Mouse (Mus musculus): ENCODE results near the gene Pbld2. TPM values are rescaled to one million over a fixed set of nuclear protein-coding genes. Genes with fewer than 3 reads are reported as not detected.

Gene Pbld2
- total RNA-seq, 4 experiments from 2014 or later: 2.0 to 3.5 (median 2.6) TPM

DNA sequence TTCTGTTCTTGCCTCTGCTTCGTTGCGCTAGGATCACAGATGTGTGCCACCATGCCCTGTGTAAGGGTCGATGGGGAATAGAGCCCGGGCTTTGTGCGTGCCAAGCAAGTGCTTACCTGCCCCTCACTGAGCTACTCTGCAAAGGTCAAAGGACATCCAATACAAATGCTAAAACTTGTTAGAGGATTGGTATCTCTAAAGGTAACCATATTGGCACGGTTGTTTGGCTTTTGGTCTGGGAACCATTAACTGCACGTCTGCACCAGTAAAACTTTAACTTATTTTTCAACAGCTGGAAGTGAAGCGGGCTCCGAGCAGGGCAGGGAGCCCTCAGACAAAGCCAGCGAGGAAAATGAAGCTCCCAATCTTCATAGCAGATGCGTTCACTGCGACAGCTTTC is 37.2 kb downstream of the Pbld2 start:
- no peak for DNase-seq (ENCODE audit: low spot score in 2 of 2)

- no peak for DNase-seq (ENCODE audit: low spot score in 2 of 2)
These were observed 38.6 kb downstream of the Pbld2 start for GRCm38 (mm10) chr10:63062696-63063095.

- no peak for DNase-seq (ENCODE audit: low spot score in 2 of 2)
These were observed 39.2 kb downstream of the Pbld2 start for GRCm38 (mm10) chr10:63063365-63063764.

GRCm38 (mm10) chr10:63064516-63064915 is 40.4 kb downstream of the Pbld2 start:
- DNase-seq (ENCODE audit: low spot score in 2 of 2): no peak

- DNase-seq (ENCODE audit: low spot score in 2 of 2): no peak
These were observed 41.4 kb downstream of the Pbld2 start for GRCm38 (mm10) chr10:63065561-63065960.

- DNase-seq (ENCODE audit: low spot score in 2 of 2): peak; percentile 67 to 73
These were observed 41.9 kb downstream of the Pbld2 start for GRCm38 (mm10) chr10:63065988-63066387.

DNA sequence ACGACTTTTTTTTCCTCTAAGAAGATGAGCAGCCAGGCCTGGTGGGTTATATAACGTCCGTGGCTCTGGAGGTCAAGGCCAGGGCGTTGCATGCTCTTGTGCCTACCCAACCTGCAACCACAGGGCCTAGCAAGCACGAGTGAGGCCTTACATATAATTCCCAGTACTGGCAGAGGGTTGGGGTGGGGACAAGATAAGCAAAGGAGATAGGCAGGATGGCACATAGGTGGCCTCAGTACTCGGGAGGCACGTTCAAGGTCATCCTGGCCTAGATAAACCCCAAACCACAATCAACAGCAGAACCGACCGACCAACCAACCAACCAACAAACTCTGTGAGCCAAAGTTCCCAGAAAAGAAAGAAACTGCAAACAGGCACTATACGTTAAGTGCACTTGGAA is 62.2 kb downstream of the Pbld2 start:
- DNase-seq (ENCODE audit: low spot score in 2 of 2): no peak

- DNase-seq (ENCODE audit: low spot score in 2 of 2): no peak
These were observed 65.1 kb downstream of the Pbld2 start for GRCm38 (mm10) chr10:63089103-63089757.

DNA sequence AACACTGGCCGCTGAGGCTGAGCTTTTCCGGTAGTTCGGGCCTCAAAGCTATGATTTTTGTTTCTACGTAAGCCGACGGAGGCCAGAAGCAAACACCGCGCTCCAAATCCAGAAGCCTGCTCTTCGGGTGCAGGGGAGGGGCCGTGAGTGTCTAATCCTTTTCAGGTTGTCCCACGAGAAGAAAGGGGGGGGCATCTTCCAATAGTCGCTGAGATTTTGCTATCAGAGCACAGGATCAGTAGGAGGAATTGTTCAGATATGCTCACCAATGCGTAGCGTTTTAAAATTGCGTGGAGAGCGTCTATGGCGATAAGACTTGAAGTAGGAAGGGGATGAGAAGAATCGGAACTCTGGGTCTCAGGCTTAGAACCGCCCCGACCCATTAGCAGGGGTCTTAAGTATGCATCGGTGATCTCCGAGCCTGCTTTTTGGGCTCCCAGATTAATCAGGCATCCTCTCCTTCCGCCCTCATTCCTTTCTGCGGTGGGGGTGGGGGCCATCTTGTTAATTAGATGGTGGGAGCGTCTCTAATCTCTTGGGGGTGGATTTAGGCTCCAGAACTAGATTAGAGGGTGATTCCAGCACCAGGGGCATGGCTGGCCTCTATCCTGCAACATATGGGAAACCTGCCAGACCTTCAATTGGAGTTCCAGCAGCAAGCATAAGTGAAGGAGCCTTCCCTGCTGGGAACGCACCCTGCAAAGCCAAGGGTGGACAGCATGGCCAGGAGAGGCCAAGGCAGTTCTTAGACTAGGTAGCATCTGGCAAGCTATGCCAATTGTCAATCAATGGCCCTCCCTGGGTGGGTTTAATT is 65.8 kb downstream of the Pbld2 start:
- DNase-seq (ENCODE audit: low spot score in 2 of 2): no peak

DNA sequence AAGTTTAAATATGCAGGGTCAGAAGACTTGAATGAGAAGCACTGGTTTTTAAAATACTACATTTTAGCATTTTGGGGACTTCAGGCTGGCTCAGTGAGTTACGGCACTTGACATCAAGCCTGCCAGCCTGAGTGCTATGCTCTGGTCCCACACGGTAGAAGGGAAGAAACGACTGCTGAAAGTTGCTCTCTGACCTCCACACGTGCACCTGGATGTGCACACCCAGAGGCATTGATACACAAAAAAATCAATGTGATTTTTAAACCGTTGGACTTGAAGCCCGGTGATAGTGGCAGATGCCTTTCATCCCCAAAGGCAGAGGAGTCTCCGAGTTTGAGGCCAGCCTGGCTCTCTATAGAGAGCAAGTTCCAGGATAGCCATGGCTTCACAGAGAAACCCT is 67.8 kb downstream of the Pbld2 start:
- DNase-seq (ENCODE audit: low spot score in 2 of 2): no peak

DNA sequence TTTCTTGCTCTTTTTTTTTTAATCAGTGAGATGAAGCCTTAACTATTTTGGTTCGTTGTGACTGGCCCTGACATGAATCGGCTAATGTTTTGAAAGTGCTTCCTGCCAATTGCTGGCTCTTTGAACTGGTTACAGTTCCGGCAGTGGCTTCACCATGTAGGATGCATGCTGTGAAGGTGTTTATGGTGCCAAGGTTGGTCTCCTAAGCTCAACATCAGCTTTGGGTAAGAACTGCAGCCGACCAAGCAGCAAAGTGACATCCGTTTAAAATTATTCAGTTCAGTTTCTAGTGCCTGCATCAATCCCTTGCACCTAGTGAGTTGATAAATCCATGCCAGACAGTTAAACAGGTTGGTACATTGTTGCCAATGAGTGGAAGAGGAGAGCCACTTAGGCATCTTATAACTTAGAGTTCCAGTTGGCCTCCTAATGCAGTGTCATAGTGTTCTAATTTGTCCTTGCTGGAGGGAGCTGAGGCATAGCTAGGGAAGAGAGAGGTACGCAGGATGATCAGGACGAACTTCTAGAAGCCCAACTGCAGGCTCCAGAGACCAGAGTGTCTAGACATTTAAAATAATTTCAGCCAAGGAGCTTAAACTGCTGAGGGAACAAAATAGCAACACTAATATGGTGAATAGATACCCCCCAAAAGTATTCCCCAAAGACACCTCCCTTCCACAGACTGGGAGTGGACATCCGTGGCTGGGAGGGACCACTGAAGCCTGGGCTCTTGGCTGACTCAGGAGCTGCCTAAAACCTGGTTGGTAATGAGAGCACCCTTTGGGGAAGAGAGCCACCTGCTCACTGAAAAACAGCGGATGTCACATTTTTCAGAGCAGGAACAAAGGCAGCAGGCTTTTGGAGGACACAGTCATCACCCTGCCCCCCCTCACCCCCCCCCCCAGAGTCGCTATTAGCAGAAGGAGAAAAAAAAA is 68.8 kb downstream of the Pbld2 start:
- no peak for DNase-seq (ENCODE audit: low spot score in 2 of 2)

DNA sequence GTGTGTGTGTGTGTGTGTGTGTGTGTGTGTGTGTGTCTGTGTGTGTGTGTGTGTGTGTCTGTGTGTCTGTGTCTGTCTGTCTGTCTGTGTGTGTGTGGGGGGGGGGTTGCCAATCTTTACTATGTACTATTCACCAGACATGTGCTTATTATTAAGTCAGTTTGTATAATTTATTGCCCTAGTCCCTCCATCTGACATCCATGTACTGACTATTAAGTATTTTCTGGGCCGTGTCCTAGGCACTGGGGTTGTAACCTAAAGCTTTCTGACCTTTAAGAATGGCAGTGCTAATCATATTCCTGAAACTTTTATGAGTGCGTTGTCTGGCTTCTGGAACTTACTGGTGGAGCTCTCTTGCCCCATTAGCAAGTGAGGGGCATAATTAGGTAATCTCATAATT is 72.6 kb downstream of the Pbld2 start:
- DNase-seq (ENCODE audit: low spot score in 2 of 2): no peak

- no peak for DNase-seq (ENCODE audit: low spot score in 2 of 2)
These were observed 74.1 kb downstream of the Pbld2 start for GRCm38 (mm10) chr10:63098191-63098590.

- no peak for DNase-seq (ENCODE audit: low spot score in 2 of 2)
These were observed 75.4 kb downstream of the Pbld2 start, which contains the start of gene Atoh7 for GRCm38 (mm10) chr10:63099521-63099920. TSS of gene Atoh7 (plus strand) at chr10:63099651.

DNA sequence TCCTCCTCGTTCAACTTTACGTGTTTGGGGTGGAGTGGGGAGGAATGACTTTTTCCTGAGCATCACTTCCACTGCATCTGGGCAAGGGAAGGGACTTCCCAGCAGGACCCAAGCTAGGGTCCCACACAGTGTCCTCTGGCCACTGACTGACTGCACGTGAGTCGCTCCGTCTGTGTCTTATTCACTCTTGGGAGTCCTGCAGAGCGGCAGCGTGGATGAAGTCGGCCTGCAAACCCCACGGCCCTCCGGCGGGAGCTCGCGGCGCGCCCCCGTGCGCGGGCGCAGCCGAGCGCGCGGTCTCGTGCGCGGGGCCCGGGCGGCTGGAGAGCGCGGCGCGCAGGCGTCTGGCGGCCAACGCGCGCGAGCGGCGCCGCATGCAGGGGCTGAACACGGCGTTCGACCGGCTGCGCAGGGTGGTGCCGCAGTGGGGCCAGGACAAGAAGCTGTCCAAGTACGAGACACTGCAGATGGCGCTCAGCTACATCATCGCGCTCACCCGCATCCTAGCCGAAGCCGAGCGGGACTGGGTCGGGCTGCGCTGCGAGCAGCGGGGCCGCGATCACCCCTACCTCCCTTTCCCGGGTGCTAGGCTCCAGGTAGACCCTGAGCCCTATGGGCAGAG is 75.9 kb downstream of the Pbld2 start:
- DNase-seq (ENCODE audit: low spot score in 2 of 2): peak in 1 of 2 experiments; percentile 23

DNA sequence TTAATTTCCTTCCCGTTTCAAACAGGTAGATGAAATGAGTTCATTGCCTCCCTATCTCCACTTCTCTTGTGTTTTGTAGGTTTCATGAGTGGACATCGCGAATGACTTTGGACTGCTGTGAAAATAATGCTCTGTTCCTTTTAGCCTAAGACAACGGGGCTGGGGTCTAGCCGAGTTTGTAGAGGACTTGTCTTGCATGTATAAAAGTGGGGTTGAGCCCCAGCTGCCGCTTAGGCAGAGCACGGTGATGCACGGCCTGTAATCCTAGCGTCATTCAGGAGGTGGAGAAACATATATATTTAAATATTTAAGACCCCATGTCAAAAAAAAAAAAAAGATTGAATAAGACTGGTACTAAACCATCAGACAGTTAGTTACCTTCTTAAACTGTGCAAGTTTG is 76.5 kb downstream of the Pbld2 start:
- DNase-seq (ENCODE audit: low spot score in 2 of 2): no peak

Other genes with a start within 250 kb of the Pbld2 start
- gene Ccar1, start 232.0 kb upstream of the Pbld2 start, total RNA-seq (2022): 10 to 100 TPM; 18.3 to 22.5 (median 21.9) TPM
- gene Tet1, start 115.3 kb upstream of the Pbld2 start, total RNA-seq (2022): 1 to 10 TPM; 1.6 to 3.1 (median 1.7) TPM
- gene Slc25a16, start 103.7 kb upstream of the Pbld2 start, total RNA-seq (2022): 10 to 100 TPM; 18.1 to 24.1 (median 22.0) TPM
- under 1 TPM; 0.16 to 0.34 (median 0.27) TPM for gene Dna2, start 77.3 kb upstream of the Pbld2 start, total RNA-seq (2022)
- gene Rufy2, start 44.1 kb upstream of the Pbld2 start, total RNA-seq (2022): 1 to 10 TPM; 3.8 to 5.0 (median 4.4) TPM
- 10 to 100 TPM; 14.6 to 19.3 (median 17.8) TPM for gene Hnrnph3, start 98 bp upstream of the Pbld2 start, total RNA-seq (2022)
- under 1 TPM; 0.36 to 0.99 (median 0.47) TPM for gene Pbld1, start 35.8 kb downstream of the Pbld2 start, total RNA-seq (2022)
- under 1 TPM in 1 of 4 experiments, not detected in 3; 0.46 TPM for gene Atoh7, start 75.3 kb downstream of the Pbld2 start, total RNA-seq (2022)
- 100 to 1,000 TPM; 285 to 333 (median 306) TPM for gene Mypn, start 179.6 kb downstream of the Pbld2 start, total RNA-seq (2022)
- gene Herc4, start 219.5 kb downstream of the Pbld2 start, total RNA-seq (2022): 10 to 100 TPM; 20.7 to 23.3 (median 21.2) TPM